Mouse (Mus musculus) kidney, embryonic 14.5 days (tissue): ENCODE data around the gene Olfr1239. TPM values are rescaled to one million over a fixed set of nuclear protein-coding genes. Genes with fewer than 3 reads are reported as not detected.

Experiments used
- ATAC-seq: fragments of 200-750 bp; cut with Nextera tagmentation; 2 replicates; pipeline ENCODE4 v1.8.0; 2017; ENCODE audit warnings: moderate number of reproducible peaks, mild to moderate bottlenecking, moderate TSS enrichment, moderate library complexity; ENCODE audit not compliant: low FRiP score, low TSS enrichment
- H3K27ac ChIP-seq: fragments of 300-500 bp; sonication (generic); 2 replicates; pipeline ENCODE4 v1.5.1; 2014; ENCODE audit warnings: low read depth, mild to moderate bottlenecking, low read length, moderate library complexity, mixed read lengths
- H3K27me3 ChIP-seq: fragments of 300-500 bp; sonication (generic); 2 replicates; pipeline ENCODE4 v1.6.1; 2014; ENCODE audit warnings: mild to moderate bottlenecking, low read length; ENCODE audit not compliant: control insufficient read depth, insufficient read depth
- H3K36me3 ChIP-seq: fragments of 300-500 bp; sonication (generic); 2 replicates; pipeline ENCODE4 v1.6.1; 2014; ENCODE audit warnings: low read length, mixed read lengths; ENCODE audit not compliant: control insufficient read depth, insufficient read depth
- H3K4me1 ChIP-seq: fragments of 300-500 bp; sonication (generic); 2 replicates; pipeline ENCODE4 v1.6.1; 2014; ENCODE audit warnings: low read length, mixed read lengths; ENCODE audit not compliant: control insufficient read depth, insufficient read depth
- H3K4me2 ChIP-seq: fragments of 300-500 bp; sonication (generic); replicated peaks from 2 replicates; pipeline ENCODE4 v1.6.1; 2014; ENCODE audit warnings: low read depth, mild to moderate bottlenecking, low read length
- H3K4me3 ChIP-seq: fragments of 300-500 bp; sonication (generic); 2 replicates; pipeline ENCODE4 v1.5.1; 2014; ENCODE audit warnings: mild to moderate bottlenecking, low read length
- H3K9ac ChIP-seq: fragments of 300-500 bp; sonication (generic); 2 replicates; pipeline ENCODE4 v1.6.1; 2014; ENCODE audit warnings: low read depth, mild to moderate bottlenecking, low read length, moderate library complexity
- H3K9me3 ChIP-seq: fragments of 300-500 bp; sonication (generic); 2 replicates; pipeline ENCODE4 v1.6.1; 2016; ENCODE audit warnings: low read length; ENCODE audit not compliant: control insufficient read depth
- WGBS: fragments of 180-500 bp; shearing (Covaris S2); extraction: QIAGEN DNeasy Blood & Tissue Kit; methylation state at CpG from one replicate; pipeline ENCODE4 v1.1.7; 2014; 5-methylcytosine and 5-hydroxymethylcytosine counted together
- polyA plus RNA-seq: library from polyadenylated mRNA; unstranded; fragments of >200 nt; fragmentation: Nextera tagmentation; extraction: Ambion mirVana; gene quantifications from 2 replicates; pipeline ENCODE4 v1.2.1, GENCODE M21; 2014

The Olfr1239 gene
- not detected in 2 replicates for polyA plus RNA-seq

GRCm38 (mm10) chr2:89420307-89420706, at the start of gene Olfr1239:
Olfr1239 (minus strand) TSS chr2:89420407.
- Histone ChIP-seq H3K27ac (no peak within 1 kb of the TSS), H3K4me1 (no peaks in the 10 kb centered on the region), H3K36me3 (no peaks in the 10 kb centered on the region), H3K9me3 (no peaks in the 10 kb centered on the region), H3K4me3 (no peak within 1 kb of the TSS), H3K27me3 (no peaks in the 10 kb centered on the region), H3K9ac (no peak within 1 kb of the TSS), H3K4me2 (no peak within 1 kb of the TSS)
- no peak for ATAC-seq
- WGBS = 93% methylated on average over 2 of the region's 2 CpGs

GRCm38 (mm10) chr2:89442900-89443299, 22.7 kb upstream of the Olfr1239 start, which contains the start of gene Olfr1240:
Olfr1240 (minus strand) TSS chr2:89443000.
- ATAC-seq = no peak
- no peak within 1 kb of the TSS for H3K4me2 ChIP-seq
- no peak within 1 kb of the TSS for H3K9ac ChIP-seq
- no peaks in the 10 kb centered on the region for H3K36me3 ChIP-seq
- H3K4me3 ChIP-seq = no peak within 1 kb of the TSS
- H3K4me1 ChIP-seq = no peaks in the 10 kb centered on the region
- WGBS = 82% methylated on average over 3 of the region's 3 CpGs
- H3K9me3 ChIP-seq = no peaks in the 10 kb centered on the region
- no peak within 1 kb of the TSS for H3K27ac ChIP-seq
- H3K27me3 ChIP-seq = no peaks in the 10 kb centered on the region

GRCm38 (mm10) chr2:89414557-89414956, 5.7 kb downstream of the Olfr1239 start:
- no peak overlapping the region for H3K4me3 ChIP-seq
- no peaks in the 10 kb centered on the region for H3K4me1 ChIP-seq
- no peak overlapping the region for H3K27ac ChIP-seq
- H3K4me2 ChIP-seq = no peak overlapping the region
- H3K9ac ChIP-seq = no peak overlapping the region
- no peaks in the 10 kb centered on the region for H3K9me3 ChIP-seq
- ATAC-seq = peak; percentile 76; the same call in 1 of the 2 replicates
- no peaks in the 10 kb centered on the region for H3K36me3 ChIP-seq
- 71% methylated on average over 1 of the region's 1 CpGs for WGBS
- no peaks in the 10 kb centered on the region for H3K27me3 ChIP-seq

- no peak within 1 kb of the TSS for H3K4me2 ChIP-seq
- no peak within 1 kb of the TSS for H3K4me3 ChIP-seq
- H3K27ac ChIP-seq = no peak within 1 kb of the TSS
- no peaks in the 10 kb centered on the region for H3K4me1 ChIP-seq
- 90% methylated on average over 2 of the region's 2 CpGs for WGBS
- H3K9ac ChIP-seq = no peak within 1 kb of the TSS
- H3K36me3 ChIP-seq = no peaks in the 10 kb centered on the region
- no peaks in the 10 kb centered on the region for H3K27me3 ChIP-seq
- no peaks in the 10 kb centered on the region for H3K9me3 ChIP-seq
- no peak for ATAC-seq
These were observed 10.6 kb downstream of the Olfr1239 start, which contains the start of gene Olfr1238 for GRCm38 (mm10) chr2:89409576-89409975. Olfr1238 (minus strand) TSS chr2:89409676.

GRCm38 (mm10) chr2:89400882-89401281, 19.3 kb downstream of the Olfr1239 start:
- 90% methylated on average over 1 of the region's 1 CpGs for WGBS
- Histone ChIP-seq H3K27ac (no peak overlapping the region), H3K9me3 (no peaks in the 10 kb centered on the region)

More at GRCm38 (mm10) chr2:89400882-89401281, 19.3 kb downstream of the Olfr1239 start:
- H3K27me3 ChIP-seq = no peaks in the 10 kb centered on the region
- no peak for ATAC-seq
- no peaks in the 10 kb centered on the region for H3K36me3 ChIP-seq
- no peak overlapping the region for H3K9ac ChIP-seq
- H3K4me1 ChIP-seq = no peaks in the 10 kb centered on the region
- H3K4me3 ChIP-seq = no peak overlapping the region
- H3K4me2 ChIP-seq = no peak overlapping the region

Other genes with a start within 250 kb of the Olfr1239 start
- gene Olfr1225, start 245.7 kb downstream of the Olfr1239 start, polyA plus RNA-seq = not detected in 2 replicates
- gene Olfr1226, start 220.4 kb downstream of the Olfr1239 start, polyA plus RNA-seq = not detected in 2 replicates
- not detected in 2 replicates for gene Olfr1228, start 166.3 kb downstream of the Olfr1239 start, polyA plus RNA-seq
- gene Olfr1229, start 132.4 kb downstream of the Olfr1239 start, polyA plus RNA-seq = not detected in 2 replicates
- gene Olfr1230, start 123.1 kb downstream of the Olfr1239 start, polyA plus RNA-seq = not detected in 2 replicates
- gene Olfr1231, start 113.3 kb downstream of the Olfr1239 start, polyA plus RNA-seq = not detected in 2 replicates
- not detected in 2 replicates for gene Olfr1232, start 90.7 kb downstream of the Olfr1239 start, polyA plus RNA-seq
- gene Olfr1233, start 78.0 kb downstream of the Olfr1239 start, polyA plus RNA-seq = not detected in 2 replicates
- not detected in 2 replicates for gene Olfr1234, start 55.5 kb downstream of the Olfr1239 start, polyA plus RNA-seq
- not detected in 2 replicates for gene Olfr1238, start 10.7 kb downstream of the Olfr1239 start, polyA plus RNA-seq
- not detected in 2 replicates for gene Olfr1240, start 22.6 kb upstream of the Olfr1239 start, polyA plus RNA-seq
- gene Olfr1241, start 66.7 kb upstream of the Olfr1239 start, polyA plus RNA-seq = not detected in 2 replicates
- not detected in 2 replicates for gene Olfr1242, start 77.9 kb upstream of the Olfr1239 start, polyA plus RNA-seq
- gene Olfr1243, start 111.1 kb upstream of the Olfr1239 start, polyA plus RNA-seq = not detected in 2 replicates
- gene Olfr1245, start 158.0 kb upstream of the Olfr1239 start, polyA plus RNA-seq = not detected in 2 replicates
- not detected in 2 replicates for gene Olfr1246, start 172.8 kb upstream of the Olfr1239 start, polyA plus RNA-seq
- not detected in 2 replicates for gene Olfr1247, start 193.7 kb upstream of the Olfr1239 start, polyA plus RNA-seq
- gene Olfr1248, start 197.8 kb upstream of the Olfr1239 start, polyA plus RNA-seq = not detected in 2 replicates
- gene Olfr1249, start 214.6 kb upstream of the Olfr1239 start, polyA plus RNA-seq = not detected in 2 replicates
- gene Olfr1250, start 241.1 kb upstream of the Olfr1239 start, polyA plus RNA-seq = not detected in 2 replicates